16 mouse cellular contexts compared by ENCODE assay signal in genomic region chr5:128656496-128657135, GRCm38 (mm10). TPM values are rescaled to one million over a fixed set of nuclear protein-coding genes. Genes with fewer than 3 reads are reported as not detected.
A peak's percentile ranks its signal among the peaks of the same experiment; 100 is the strongest.
DNase-seq lines count a peak whose midpoint lies in the region; ATAC-seq lines count a peak whose summit lies in the region.
"Had no signal": no experiment of that assay in that cellular context is flagged by ENCODE, and none has a peak within 500 bp of the region (broad histone marks: within the 10 kb centered on the region; RNA-seq: fewer than 3 reads in every experiment).

No protein-coding gene starts in this region.

- ATAC-seq in forebrain, embryonic 16.5 days = no peak
- ATAC-seq in limb, embryonic 15.5 days (ENCODE audit: insufficient number of reproducible peaks, low FRiP score, low TSS enrichment, low read depth) = no peak
- ATAC-seq in neural tube, embryonic 15.5 days (ENCODE audit: low FRiP score) = no peak
- ATAC-seq: intestine, embryonic 16.5 days; Patski had no signal

- no peaks in the 10 kb centered on the region for H3K27me3 ChIP-seq in forebrain, embryonic 16.5 days (replicated peaks; ENCODE audit: control insufficient read depth, insufficient read depth, low read length)
- no peaks in the 10 kb centered on the region for H3K27me3 ChIP-seq in limb, embryonic 15.5 days
- H3K27me3 ChIP-seq in neural tube, embryonic 15.5 days (replicated peaks) = no peaks in the 10 kb centered on the region
- H3K27me3 ChIP-seq: CH12.LX; megakaryocyte, embryonic 14.5 days; Patski had no signal

- H3K4me2 ChIP-seq in forebrain, embryonic 16.5 days (ENCODE audit: low read length) = peak overlapping the region; percentile 38
- peak overlapping the region; percentile 20 for H3K4me2 ChIP-seq in limb, embryonic 15.5 days
- H3K4me2 ChIP-seq in neural tube, embryonic 15.5 days = peak overlapping the region; percentile 47

- no peak overlapping the region for H3K27ac ChIP-seq in forebrain, embryonic 16.5 days (ENCODE audit: low read length)
- no peak overlapping the region for H3K27ac ChIP-seq in limb, embryonic 15.5 days
- no peak overlapping the region for H3K27ac ChIP-seq in neural tube, embryonic 15.5 days (replicated peaks)

- no peaks in the 10 kb centered on the region for H3K9me3 ChIP-seq in forebrain, embryonic 16.5 days (ENCODE audit: control insufficient read depth, low read length)
- no peaks in the 10 kb centered on the region for H3K9me3 ChIP-seq in limb, embryonic 15.5 days
- H3K9me3 ChIP-seq in neural tube, embryonic 15.5 days (replicated peaks) = no peaks in the 10 kb centered on the region

- 28% methylated on average over 22 of the region's 22 CpGs for WGBS in forebrain, embryonic 16.5 days
- WGBS in limb, embryonic 15.5 days = 39% methylated on average over 22 of the region's 22 CpGs
- 25% methylated on average over 22 of the region's 22 CpGs for WGBS in neural tube, embryonic 15.5 days

- peaks cover 8% of the 10 kb centered on the region for H3K4me1 ChIP-seq in forebrain, embryonic 16.5 days (replicated peaks; ENCODE audit: control insufficient read depth, insufficient read depth, low read length)
- no peaks in the 10 kb centered on the region for H3K4me1 ChIP-seq in limb, embryonic 15.5 days
- H3K4me1 ChIP-seq in neural tube, embryonic 15.5 days = peaks cover 15% of the 10 kb centered on the region
- H3K4me1 ChIP-seq: megakaryocyte, embryonic 14.5 days had no signal

- no peaks in the 10 kb centered on the region for H3K36me3 ChIP-seq in forebrain, embryonic 16.5 days (ENCODE audit: control insufficient read depth, insufficient read depth)
- no peaks in the 10 kb centered on the region for H3K36me3 ChIP-seq in limb, embryonic 15.5 days
- no peaks in the 10 kb centered on the region for H3K36me3 ChIP-seq in neural tube, embryonic 15.5 days

- no peak overlapping the region; the same call in 1 of the 2 replicates for H3K4me3 ChIP-seq in forebrain, embryonic 16.5 days (replicated peaks; ENCODE audit: low read length)
- H3K4me3 ChIP-seq in limb, embryonic 15.5 days = no peak overlapping the region
- no peak overlapping the region; the same call in 1 of the 2 replicates for H3K4me3 ChIP-seq in neural tube, embryonic 15.5 days (replicated peaks)

- DNase-seq in retina, postnatal 1 day = peak; percentile 19
- no peak for DNase-seq in retina, embryonic 14.5 days (ENCODE audit: low spot score)
- no peak for DNase-seq in layer of hippocampus, postnatal 10 days (ENCODE audit: low spot score in 2 of 2)
- DNase-seq in layer of hippocampus, adult 8-10 months (ENCODE audit: low spot score in 2 of 2) = no peak
- no peak for DNase-seq in adrenal gland, postnatal 10 days
- DNase-seq: adrenal gland, postnatal 25 days; kidney, postnatal 4 days had no signal

- no peak overlapping the region for H3K9ac ChIP-seq in forebrain, embryonic 16.5 days (replicated peaks; ENCODE audit: low read depth, low read length)
- no peak overlapping the region for H3K9ac ChIP-seq in limb, embryonic 15.5 days
- H3K9ac ChIP-seq in neural tube, embryonic 15.5 days (replicated peaks) = no peak overlapping the region

RNA-seq across cellular contexts. Expression of gene Piwil1, which starts 45.7 kb away (rescaled TPM):
- 0.30 and 0.35 TPM in 2 replicates for polyA plus RNA-seq in forebrain, embryonic 16.5 days (2015; fragmentation: Nextera tagmentation; extraction: Ambion mirVana)
- not detected in 2 replicates for polyA plus RNA-seq in limb, embryonic 15.5 days (2015; fragmentation: Nextera tagmentation; extraction: Ambion mirVana)
- 0.31 and 0.33 TPM in 2 replicates for polyA plus RNA-seq in neural tube, embryonic 15.5 days (2015; fragmentation: Nextera tagmentation; extraction: Ambion mirVana)
- under 1 TPM; 0.25 to 0.40 TPM for total RNA-seq in layer of hippocampus, postnatal 10 days (2021)
- total RNA-seq in layer of hippocampus, adult 8-10 months (2022) = not detected
- total RNA-seq in adrenal gland, postnatal 10 days (2021) = not detected
- total RNA-seq: adrenal gland, postnatal 25 days; CH12.LX had no signal
- polyA plus RNA-seq: intestine, embryonic 16.5 days; liver, embryonic 16.5 days; Patski; small intestine, adult 2 months had no signal

RNA-seq across cellular contexts. Expression of gene Fzd10, which starts 56.0 kb away (rescaled TPM):
- 0.38 and 0.52 TPM in 2 replicates for polyA plus RNA-seq in forebrain, embryonic 16.5 days (2015; fragmentation: Nextera tagmentation; extraction: Ambion mirVana)
- 5.9 and 7.7 TPM in 2 replicates for polyA plus RNA-seq in limb, embryonic 15.5 days (2015; fragmentation: Nextera tagmentation; extraction: Ambion mirVana)
- 2.1 and 2.3 TPM in 2 replicates for polyA plus RNA-seq in neural tube, embryonic 15.5 days (2015; fragmentation: Nextera tagmentation; extraction: Ambion mirVana)
- total RNA-seq in layer of hippocampus, postnatal 10 days (2021) = 1 to 10 TPM; 1.4 to 1.8 TPM
- under 1 TPM; 0.47 to 0.86 (median 0.67) TPM for total RNA-seq in layer of hippocampus, adult 8-10 months (2022)
- 1 to 10 TPM in 1 of 2 experiments, under 1 TPM in 1; 0.51 to 2.2 TPM for total RNA-seq in adrenal gland, postnatal 10 days (2021)
- total RNA-seq: CH12.LX had no signal
- polyA plus RNA-seq: liver, embryonic 16.5 days; Patski had no signal
